Mouse (Mus musculus): Measurements from ENCODE around the gene Mb. TPM values are rescaled to one million over a fixed set of nuclear protein-coding genes. Genes with fewer than 3 reads are reported as not detected.

Mb gene
- polyA plus RNA-seq, 1 experiment: 16.9 TPM

GRCm38 (mm10) chr15:77040784-77041183, 9.7 kb downstream of the Mb start:
- Histone ChIP-seq H3K4me1 (ENCODE audit: control insufficient read depth, insufficient read depth, low read length) (no peaks in the 10 kb centered on the region), H3K4me3 (replicated peaks; ENCODE audit: control insufficient read depth, low read depth, low read length) (no peak overlapping the region), H3K27ac (ENCODE audit: control insufficient read depth, insufficient read depth, low read depth, low read length, poor library complexity) (no peak overlapping the region)
- TF ChIP-seq POLR2A (IDR thresholded peaks at IDR 0.05; ENCODE audit: borderline replicate concordance, control insufficient read depth, low read depth, low read length) (no peak), CTCF (IDR thresholded peaks at IDR 0.05; ENCODE audit: control insufficient read depth, insufficient read depth, low read length) (no peak)
- whole genome bisulfite sequencing: 4% methylated on average over 3 of the region's 3 CpGs

GRCm38 (mm10) chr15:77039211-77039700, 11.2 kb downstream of the Mb start:
- Histone ChIP-seq H3K27ac (ENCODE audit: control insufficient read depth, insufficient read depth, low read depth, low read length, poor library complexity) (no peak overlapping the region), H3K4me1 (ENCODE audit: control insufficient read depth, insufficient read depth, low read length) (no peaks in the 10 kb centered on the region), H3K4me3 (replicated peaks; ENCODE audit: control insufficient read depth, low read depth, low read length) (no peak overlapping the region)
- TF ChIP-seq CTCF (IDR thresholded peaks at IDR 0.05; ENCODE audit: control insufficient read depth, insufficient read depth, low read length) (no peak), POLR2A (IDR thresholded peaks at IDR 0.05; ENCODE audit: borderline replicate concordance, control insufficient read depth, low read depth, low read length) (no peak)
- 86% methylated on average over 8 of the region's 9 CpGs for WGBS

DNA sequence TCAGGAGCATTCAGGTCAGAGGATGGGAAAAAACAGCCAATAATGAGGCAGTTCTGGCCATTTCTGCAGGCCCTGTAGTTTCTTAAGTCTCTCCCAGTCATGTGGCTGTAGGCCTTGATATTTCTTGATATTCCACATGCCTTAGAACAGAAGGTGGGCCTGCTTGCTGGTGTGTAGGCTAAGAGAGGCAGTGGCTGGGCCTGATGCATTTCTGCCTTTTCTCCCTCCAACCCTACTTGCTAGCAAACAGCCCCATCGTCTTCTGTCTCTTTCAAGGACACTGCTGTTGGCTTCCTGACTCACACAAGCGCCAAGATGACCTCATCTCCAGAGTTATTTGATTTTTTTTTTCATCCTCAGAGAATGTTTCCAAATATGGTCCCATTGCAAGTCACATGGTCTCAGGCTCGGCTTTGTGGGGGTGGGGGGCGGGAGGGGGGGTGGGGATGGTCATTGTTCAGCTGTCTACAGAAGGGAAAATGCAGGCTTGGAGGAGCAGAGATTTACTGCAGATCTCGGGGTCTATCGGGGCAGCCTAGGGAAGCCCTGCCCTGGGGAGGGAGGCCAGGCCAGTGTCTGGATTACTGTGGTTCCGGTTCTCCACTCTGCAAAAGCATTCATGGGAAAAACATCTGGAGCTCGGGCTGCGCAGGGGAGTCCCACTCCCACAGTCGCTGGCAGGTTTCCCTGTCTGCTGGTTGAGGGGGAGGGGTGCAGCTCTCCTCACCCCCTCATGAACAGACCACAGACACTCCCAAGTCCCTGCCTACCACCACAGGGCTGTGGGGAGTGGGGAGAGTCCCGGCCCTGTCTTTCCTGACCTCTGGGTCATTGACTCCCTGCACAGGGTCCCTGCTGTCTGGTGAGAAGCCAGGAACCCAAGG, 12.9 kb downstream of the Mb start:
- no peak for TF ChIP-seq POLR2A (IDR thresholded peaks at IDR 0.05; ENCODE audit: borderline replicate concordance, control insufficient read depth, low read depth, low read length)
- no peak for TF ChIP-seq CTCF (IDR thresholded peaks at IDR 0.05; ENCODE audit: control insufficient read depth, insufficient read depth, low read length)
- Histone ChIP-seq H3K27ac (ENCODE audit: control insufficient read depth, insufficient read depth, low read depth, low read length, poor library complexity) (no peak overlapping the region), H3K4me1 (ENCODE audit: control insufficient read depth, insufficient read depth, low read length) (no peaks in the 10 kb centered on the region), H3K4me3 (replicated peaks; ENCODE audit: control insufficient read depth, low read depth, low read length) (no peak overlapping the region)
- 20% methylated on average over 11 of the region's 11 CpGs for WGBS

- Histone ChIP-seq H3K4me3 (replicated peaks; ENCODE audit: control insufficient read depth, low read depth, low read length) (no peak overlapping the region), H3K27ac (ENCODE audit: control insufficient read depth, insufficient read depth, low read depth, low read length, poor library complexity) (no peak overlapping the region), H3K4me1 (ENCODE audit: control insufficient read depth, insufficient read depth, low read length) (no peaks in the 10 kb centered on the region)
- no peak for TF ChIP-seq CTCF (IDR thresholded peaks at IDR 0.05; ENCODE audit: control insufficient read depth, insufficient read depth, low read length)
- no peak for TF ChIP-seq POLR2A (IDR thresholded peaks at IDR 0.05; ENCODE audit: borderline replicate concordance, control insufficient read depth, low read depth, low read length)
- 48% methylated on average over 2 of the region's 2 CpGs for WGBS
These were observed 13.5 kb downstream of the Mb start for GRCm38 (mm10) chr15:77036989-77037277.

DNA sequence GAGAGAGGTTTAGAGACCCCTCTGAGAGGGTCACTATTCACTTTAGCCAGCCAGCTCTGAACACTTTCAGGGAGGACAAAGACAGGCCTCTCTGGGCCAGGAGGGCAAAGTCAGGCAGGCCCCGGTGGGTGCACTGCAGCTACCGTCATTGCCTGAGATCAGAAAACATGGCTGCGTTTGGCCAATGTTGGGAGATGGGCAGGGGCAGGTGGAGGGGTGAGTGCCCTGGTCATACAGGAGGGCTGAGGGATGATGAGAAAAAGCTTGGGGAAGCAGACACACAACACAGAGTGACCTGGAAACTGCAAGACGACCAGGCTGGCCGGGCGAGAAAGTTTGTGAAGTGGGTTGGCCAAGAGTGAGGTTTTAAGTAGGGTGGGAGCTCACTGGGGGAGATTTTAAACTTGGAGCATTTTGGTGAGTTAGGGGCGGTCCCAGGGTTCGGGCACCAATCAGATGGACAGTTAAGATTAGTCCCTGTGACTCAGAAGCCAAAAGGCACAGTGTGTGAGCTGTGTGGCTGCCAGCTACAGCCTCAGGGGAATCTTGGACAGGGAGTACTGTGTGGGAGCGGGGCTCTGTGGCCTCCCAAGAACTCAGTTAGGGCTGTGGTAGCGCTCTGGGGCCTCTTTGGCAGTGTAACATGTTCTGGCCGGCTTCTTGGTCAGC, 14.0 kb downstream of the Mb start:
- 78% methylated on average over 11 of the region's 11 CpGs for WGBS
- no peak overlapping the region for H3K4me3 ChIP-seq (replicated peaks; ENCODE audit: control insufficient read depth, low read depth, low read length)
- no peak overlapping the region for H3K27ac ChIP-seq (ENCODE audit: control insufficient read depth, insufficient read depth, low read depth, low read length, poor library complexity)
- TF ChIP-seq POLR2A (IDR thresholded peaks at IDR 0.05; ENCODE audit: borderline replicate concordance, control insufficient read depth, low read depth, low read length): no peak
- TF ChIP-seq CTCF (IDR thresholded peaks at IDR 0.05; ENCODE audit: control insufficient read depth, insufficient read depth, low read length): no peak
- H3K4me1 ChIP-seq (ENCODE audit: control insufficient read depth, insufficient read depth, low read length): no peaks in the 10 kb centered on the region

DNA sequence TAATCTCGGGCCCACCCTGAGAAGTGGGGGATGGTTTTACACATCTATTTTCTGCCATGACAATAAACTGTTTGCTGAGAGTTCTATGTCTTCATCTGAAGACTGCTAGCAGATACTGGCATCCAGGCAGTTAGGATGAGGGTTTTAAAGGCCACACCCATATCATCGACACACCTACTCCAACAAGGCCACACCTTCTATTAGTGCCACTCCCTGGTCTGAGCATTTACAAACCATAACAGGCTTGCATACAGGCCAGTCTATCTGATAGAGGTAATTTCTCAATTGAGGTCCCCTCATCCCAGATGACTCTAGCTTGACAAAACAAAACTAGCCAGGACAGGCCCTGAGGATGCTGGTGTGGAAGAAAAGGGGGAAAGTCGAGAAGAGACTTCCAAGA, 14.8 kb downstream of the Mb start:
- Histone ChIP-seq H3K4me1 (ENCODE audit: control insufficient read depth, insufficient read depth, low read length) (no peaks in the 10 kb centered on the region), H3K27ac (ENCODE audit: control insufficient read depth, insufficient read depth, low read depth, low read length, poor library complexity) (no peak overlapping the region), H3K4me3 (replicated peaks; ENCODE audit: control insufficient read depth, low read depth, low read length) (no peak overlapping the region)
- WGBS: 73% methylated on average over 3 of the region's 3 CpGs
- TF ChIP-seq POLR2A (IDR thresholded peaks at IDR 0.05; ENCODE audit: borderline replicate concordance, control insufficient read depth, low read depth, low read length) (no peak), CTCF (IDR thresholded peaks at IDR 0.05; ENCODE audit: control insufficient read depth, insufficient read depth, low read length) (no peak)

DNA sequence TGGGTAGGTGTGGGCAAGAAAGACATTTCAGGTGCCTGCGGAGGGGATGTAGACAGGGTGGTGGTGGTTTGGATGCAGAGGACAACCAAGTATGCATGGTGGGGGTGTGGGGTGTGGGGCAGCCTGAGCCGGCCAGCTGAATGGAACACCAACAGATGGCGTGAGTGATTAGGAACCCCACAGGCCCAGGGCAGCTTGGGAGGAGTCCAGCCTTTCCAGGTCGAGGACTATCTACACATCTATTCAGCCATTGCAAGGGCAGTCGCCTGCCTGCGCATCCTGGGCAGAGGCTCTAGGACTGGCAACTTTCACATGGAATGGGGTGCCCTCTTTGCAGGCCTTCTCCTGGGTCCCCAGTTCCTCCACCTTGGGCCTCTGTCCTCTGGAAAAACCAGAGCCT, 15.9 kb downstream of the Mb start:
- no peaks in the 10 kb centered on the region for H3K4me1 ChIP-seq (ENCODE audit: control insufficient read depth, insufficient read depth, low read length)
- H3K4me3 ChIP-seq (replicated peaks; ENCODE audit: control insufficient read depth, low read depth, low read length): no peak overlapping the region
- WGBS: 80% methylated on average over 6 of the region's 6 CpGs
- TF ChIP-seq POLR2A (IDR thresholded peaks at IDR 0.05; ENCODE audit: borderline replicate concordance, control insufficient read depth, low read depth, low read length) (no peak), CTCF (IDR thresholded peaks at IDR 0.05; ENCODE audit: control insufficient read depth, insufficient read depth, low read length) (no peak)
- H3K27ac ChIP-seq (ENCODE audit: control insufficient read depth, insufficient read depth, low read depth, low read length, poor library complexity): no peak overlapping the region

DNA sequence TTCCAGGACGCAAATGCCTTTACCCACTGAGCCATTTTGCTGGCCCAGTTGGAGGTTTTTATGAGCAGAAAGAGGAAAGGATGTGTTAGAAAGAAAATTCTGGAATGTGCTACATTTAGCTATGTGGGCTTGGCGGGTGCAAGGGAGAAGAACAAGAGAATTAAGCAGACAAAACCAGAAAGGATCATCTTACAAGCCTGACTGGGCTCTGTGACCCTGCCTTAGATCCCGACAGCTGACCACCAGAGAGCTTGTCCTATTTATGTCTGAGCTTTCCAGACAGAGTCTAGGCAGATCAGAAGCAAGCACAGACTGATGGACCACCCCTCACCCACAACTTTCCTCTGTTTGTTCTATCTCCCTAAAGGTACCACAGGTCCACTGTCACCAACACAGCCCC, 19.2 kb downstream of the Mb start:
- no peak overlapping the region for H3K27ac ChIP-seq (ENCODE audit: control insufficient read depth, insufficient read depth, low read depth, low read length, poor library complexity)
- H3K4me1 ChIP-seq (ENCODE audit: control insufficient read depth, insufficient read depth, low read length): no peaks in the 10 kb centered on the region
- WGBS: 71% methylated on average over 3 of the region's 3 CpGs
- TF ChIP-seq POLR2A (IDR thresholded peaks at IDR 0.05; ENCODE audit: borderline replicate concordance, control insufficient read depth, low read depth, low read length): no peak
- TF ChIP-seq CTCF (IDR thresholded peaks at IDR 0.05; ENCODE audit: control insufficient read depth, insufficient read depth, low read length): no peak
- no peak overlapping the region for H3K4me3 ChIP-seq (replicated peaks; ENCODE audit: control insufficient read depth, low read depth, low read length)
